Mouse (Mus musculus): ENCODE results near the gene Mlh1.

DNA sequence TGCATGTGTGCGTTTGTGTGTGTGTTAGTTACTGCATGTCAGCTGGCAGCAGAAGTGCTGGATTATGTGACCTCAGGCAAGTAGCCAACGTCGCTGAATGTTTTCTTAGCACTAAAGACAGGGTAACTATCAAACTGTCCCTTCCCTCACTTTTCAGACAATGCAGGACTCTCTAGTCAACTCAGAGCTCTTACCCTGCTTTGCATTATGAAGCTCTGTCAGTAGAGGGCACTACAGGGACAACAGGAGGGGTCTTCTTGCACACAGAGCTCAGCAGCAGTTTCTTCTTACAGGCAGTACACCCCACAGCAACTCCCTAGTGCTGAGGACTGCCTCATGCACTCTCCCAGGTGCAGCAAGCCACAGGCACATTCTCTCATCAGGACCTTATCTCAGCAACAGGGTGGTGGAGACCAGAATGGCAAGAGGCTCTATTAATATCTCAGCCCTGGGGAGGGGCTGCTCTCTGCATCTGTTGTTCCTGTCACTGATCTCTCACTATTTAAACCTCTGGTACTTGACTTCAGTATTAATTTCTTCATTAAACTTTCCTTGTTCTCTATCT, 23.8 kb downstream of the Mlh1 start:
- no peak for TF ChIP-seq GATA1 (IDR thresholded peaks at IDR 0.05; ENCODE audit: borderline replicate concordance, low read length)
- no peak for TF ChIP-seq FLI1 (IDR thresholded peaks at IDR 0.05; ENCODE audit: low read length)

All from megakaryocyte, embryonic 14.5 days (primary cell).